Mouse (Mus musculus): ENCODE data around the gene Cntn1. TPM values are rescaled to one million over a fixed set of nuclear protein-coding genes. Genes with fewer than 3 reads are reported as not detected.

The Cntn1 gene
- polyA plus RNA-seq, 1 experiment: 144 TPM

GRCm38 (mm10) chr15:92052133-92052463, 1.1 kb downstream of the Cntn1 start:
- TF ChIP-seq POLR2A (IDR thresholded peaks at IDR 0.05; ENCODE audit: extremely low read depth, insufficient read depth, low read length) (peak; percentile 61; the same call in 1 of the 2 replicates), CTCF (IDR thresholded peaks at IDR 0.05; ENCODE audit: extremely low read depth, insufficient read depth, low read length) (no peak)
- Histone ChIP-seq H3K4me1 (ENCODE audit: control insufficient read depth, insufficient read depth, low read length) (0 out of 2 replicates have a peak, but pooled peaks cover 1% of the 10 kb centered on the region), H3K27ac (ENCODE audit: insufficient read depth, low read length) (peak overlapping the region; percentile 88), H3K4me3 (ENCODE audit: insufficient read depth, low read length) (peak overlapping the region; percentile 87)

GRCm38 (mm10) chr15:92057553-92057952, 6.6 kb downstream of the Cntn1 start:
- Histone ChIP-seq H3K4me3 (ENCODE audit: insufficient read depth, low read length) (no peak overlapping the region), H3K4me1 (ENCODE audit: control insufficient read depth, insufficient read depth, low read length) (peaks cover 3% of the 10 kb centered on the region; the same call in 1 of the 2 replicates), H3K27ac (ENCODE audit: insufficient read depth, low read length) (no peak overlapping the region)
- TF ChIP-seq CTCF (IDR thresholded peaks at IDR 0.05; ENCODE audit: extremely low read depth, insufficient read depth, low read length) (no peak), POLR2A (IDR thresholded peaks at IDR 0.05; ENCODE audit: extremely low read depth, insufficient read depth, low read length) (no peak)

- no peak overlapping the region for H3K4me3 ChIP-seq (ENCODE audit: insufficient read depth, low read length)
- H3K4me1 ChIP-seq (ENCODE audit: control insufficient read depth, insufficient read depth, low read length): peaks cover 2% of the 10 kb centered on the region; the same call in 1 of the 2 replicates
- TF ChIP-seq POLR2A (IDR thresholded peaks at IDR 0.05; ENCODE audit: extremely low read depth, insufficient read depth, low read length) (no peak), CTCF (IDR thresholded peaks at IDR 0.05; ENCODE audit: extremely low read depth, insufficient read depth, low read length) (no peak)
- H3K27ac ChIP-seq (ENCODE audit: insufficient read depth, low read length): no peak overlapping the region
These were observed 10.0 kb downstream of the Cntn1 start for GRCm38 (mm10) chr15:92060986-92061385.

GRCm38 (mm10) chr15:92079416-92079815, 28.5 kb downstream of the Cntn1 start:
- Histone ChIP-seq H3K4me3 (ENCODE audit: insufficient read depth, low read length) (no peak overlapping the region), H3K4me1 (ENCODE audit: control insufficient read depth, insufficient read depth, low read length) (no peaks in the 10 kb centered on the region), H3K27ac (ENCODE audit: insufficient read depth, low read length) (no peak overlapping the region)
- TF ChIP-seq POLR2A (IDR thresholded peaks at IDR 0.05; ENCODE audit: extremely low read depth, insufficient read depth, low read length) (no peak), CTCF (IDR thresholded peaks at IDR 0.05; ENCODE audit: extremely low read depth, insufficient read depth, low read length) (no peak)

GRCm38 (mm10) chr15:92085876-92086275, 34.9 kb downstream of the Cntn1 start:
- TF ChIP-seq CTCF (IDR thresholded peaks at IDR 0.05; ENCODE audit: extremely low read depth, insufficient read depth, low read length) (no peak), POLR2A (IDR thresholded peaks at IDR 0.05; ENCODE audit: extremely low read depth, insufficient read depth, low read length) (no peak)
- no peak overlapping the region for H3K4me3 ChIP-seq (ENCODE audit: insufficient read depth, low read length)
- no peaks in the 10 kb centered on the region for H3K4me1 ChIP-seq (ENCODE audit: control insufficient read depth, insufficient read depth, low read length)
- no peak overlapping the region for H3K27ac ChIP-seq (ENCODE audit: insufficient read depth, low read length)

GRCm38 (mm10) chr15:92087691-92088286, 36.8 kb downstream of the Cntn1 start:
- no peak overlapping the region for H3K4me3 ChIP-seq (ENCODE audit: insufficient read depth, low read length)
- TF ChIP-seq POLR2A (IDR thresholded peaks at IDR 0.05; ENCODE audit: extremely low read depth, insufficient read depth, low read length) (no peak), CTCF (IDR thresholded peaks at IDR 0.05; ENCODE audit: extremely low read depth, insufficient read depth, low read length) (no peak)
- no peaks in the 10 kb centered on the region for H3K4me1 ChIP-seq (ENCODE audit: control insufficient read depth, insufficient read depth, low read length)
- H3K27ac ChIP-seq (ENCODE audit: insufficient read depth, low read length): no peak overlapping the region

GRCm38 (mm10) chr15:92090787-92091186, 39.8 kb downstream of the Cntn1 start:
- no peaks in the 10 kb centered on the region for H3K4me1 ChIP-seq (ENCODE audit: control insufficient read depth, insufficient read depth, low read length)
- no peak overlapping the region for H3K4me3 ChIP-seq (ENCODE audit: insufficient read depth, low read length)
- no peak for TF ChIP-seq POLR2A (IDR thresholded peaks at IDR 0.05; ENCODE audit: extremely low read depth, insufficient read depth, low read length)
- no peak for TF ChIP-seq CTCF (IDR thresholded peaks at IDR 0.05; ENCODE audit: extremely low read depth, insufficient read depth, low read length)
- no peak overlapping the region for H3K27ac ChIP-seq (ENCODE audit: insufficient read depth, low read length)

- TF ChIP-seq POLR2A (IDR thresholded peaks at IDR 0.05; ENCODE audit: extremely low read depth, insufficient read depth, low read length) (no peak), CTCF (IDR thresholded peaks at IDR 0.05; ENCODE audit: extremely low read depth, insufficient read depth, low read length) (no peak)
- Histone ChIP-seq H3K4me1 (ENCODE audit: control insufficient read depth, insufficient read depth, low read length) (no peaks in the 10 kb centered on the region), H3K27ac (ENCODE audit: insufficient read depth, low read length) (no peak overlapping the region), H3K4me3 (ENCODE audit: insufficient read depth, low read length) (no peak overlapping the region)
These were observed 41.1 kb downstream of the Cntn1 start for GRCm38 (mm10) chr15:92092041-92092440.

- Histone ChIP-seq H3K27ac (ENCODE audit: insufficient read depth, low read length) (no peak overlapping the region), H3K4me1 (ENCODE audit: control insufficient read depth, insufficient read depth, low read length) (no peaks in the 10 kb centered on the region), H3K4me3 (ENCODE audit: insufficient read depth, low read length) (no peak overlapping the region)
- TF ChIP-seq POLR2A (IDR thresholded peaks at IDR 0.05; ENCODE audit: extremely low read depth, insufficient read depth, low read length) (no peak), CTCF (IDR thresholded peaks at IDR 0.05; ENCODE audit: extremely low read depth, insufficient read depth, low read length) (no peak)
These were observed 48.6 kb downstream of the Cntn1 start for GRCm38 (mm10) chr15:92099410-92100174.

GRCm38 (mm10) chr15:92101956-92102355, 51.0 kb downstream of the Cntn1 start:
- H3K4me3 ChIP-seq (ENCODE audit: insufficient read depth, low read length): no peak overlapping the region
- no peaks in the 10 kb centered on the region for H3K4me1 ChIP-seq (ENCODE audit: control insufficient read depth, insufficient read depth, low read length)
- TF ChIP-seq CTCF (IDR thresholded peaks at IDR 0.05; ENCODE audit: extremely low read depth, insufficient read depth, low read length): no peak
- no peak for TF ChIP-seq POLR2A (IDR thresholded peaks at IDR 0.05; ENCODE audit: extremely low read depth, insufficient read depth, low read length)
- H3K27ac ChIP-seq (ENCODE audit: insufficient read depth, low read length): no peak overlapping the region
